Mouse (Mus musculus): ENCODE results near the gene Ptprg.

Gene Ptprg

DNA sequence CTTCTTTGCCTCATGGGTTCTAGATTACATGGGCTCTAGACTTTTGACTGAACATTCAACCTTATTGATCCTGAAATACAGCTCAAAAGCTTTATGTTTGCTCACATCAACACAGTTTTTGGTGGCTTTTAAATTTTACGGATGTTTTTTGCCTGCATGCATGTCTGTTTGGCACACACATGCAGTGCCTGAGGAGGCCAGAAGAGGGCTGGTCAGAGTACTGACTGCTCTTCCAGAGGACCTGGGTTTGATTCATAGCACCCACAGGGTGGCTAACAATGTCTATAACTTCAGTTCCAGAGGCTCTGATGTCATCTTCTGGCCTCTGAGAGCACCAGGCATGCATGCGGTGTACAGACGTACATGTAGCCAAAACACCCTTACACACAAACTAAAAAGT is 12.0 kb downstream of the Ptprg start:
- DNase-seq, result no peak

DNA sequence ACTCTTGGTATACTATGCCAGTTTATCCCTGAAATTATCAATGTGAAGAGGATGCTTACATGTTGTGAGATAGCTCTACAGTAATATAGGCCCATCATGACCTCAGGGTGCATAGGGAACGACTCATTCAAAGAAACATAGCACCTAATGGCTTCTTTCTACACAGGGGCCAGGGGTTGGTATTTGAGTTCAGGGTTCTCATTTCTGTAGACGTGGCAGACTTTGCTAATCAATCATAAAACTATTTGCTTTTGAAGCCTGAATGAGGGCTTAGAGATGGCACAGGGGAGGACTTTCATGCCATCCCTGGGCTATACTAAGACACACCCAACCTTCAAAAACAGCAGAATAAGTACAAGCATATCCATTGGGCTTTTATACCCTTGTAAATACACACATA is 16.4 kb downstream of the Ptprg start:
- DNase-seq, result no peak

DNA sequence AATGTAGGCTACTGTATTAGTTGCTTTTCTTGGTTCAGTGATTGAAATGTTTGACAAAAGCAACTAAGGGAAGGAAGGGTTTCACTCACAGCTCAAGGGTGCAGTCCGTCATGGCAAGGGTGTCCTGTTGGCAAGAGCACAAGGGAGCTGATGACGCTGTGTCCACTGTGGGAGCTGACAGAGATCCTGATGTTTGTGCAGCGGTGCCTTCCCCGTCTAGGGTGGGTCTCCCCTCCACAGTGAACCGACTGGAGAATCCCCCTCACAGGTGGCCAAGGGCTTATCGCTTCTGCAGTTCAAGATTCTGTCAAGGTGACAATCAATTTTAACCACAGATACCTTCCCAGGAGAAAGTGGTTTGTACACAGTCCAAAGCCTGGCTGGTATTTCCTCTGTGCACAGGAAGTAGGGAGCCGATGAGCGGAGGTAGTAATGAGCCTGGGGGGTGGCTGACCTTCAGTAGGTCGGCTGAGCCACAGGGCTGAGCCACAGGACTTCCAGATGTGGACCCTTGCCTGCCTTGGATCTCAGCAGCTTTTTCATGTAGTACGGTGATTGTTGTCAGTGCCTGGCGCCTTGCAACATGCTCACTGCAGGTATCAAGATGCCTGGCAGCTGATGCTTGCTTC is 18.5 kb downstream of the Ptprg start:
- DNase-seq, result no peak

DNA sequence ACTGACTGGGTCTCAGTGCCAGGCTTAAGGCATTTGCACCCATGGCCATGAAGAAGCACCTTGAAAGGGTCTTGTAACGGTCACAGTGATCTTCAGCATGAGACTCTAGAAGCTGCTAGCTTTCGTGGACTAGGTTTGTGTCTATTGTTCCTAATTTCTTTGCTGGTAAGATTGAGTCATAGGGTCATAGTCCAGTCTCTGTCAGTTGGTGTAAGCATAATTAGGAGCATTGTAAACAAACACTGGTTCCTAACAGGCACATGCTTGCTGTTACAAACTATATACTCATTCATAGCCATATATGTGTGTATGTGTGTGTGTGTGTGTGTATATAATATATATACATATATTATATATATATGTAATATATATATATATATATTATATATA is 19.1 kb downstream of the Ptprg start:
- no peak for DNase-seq

DNA sequence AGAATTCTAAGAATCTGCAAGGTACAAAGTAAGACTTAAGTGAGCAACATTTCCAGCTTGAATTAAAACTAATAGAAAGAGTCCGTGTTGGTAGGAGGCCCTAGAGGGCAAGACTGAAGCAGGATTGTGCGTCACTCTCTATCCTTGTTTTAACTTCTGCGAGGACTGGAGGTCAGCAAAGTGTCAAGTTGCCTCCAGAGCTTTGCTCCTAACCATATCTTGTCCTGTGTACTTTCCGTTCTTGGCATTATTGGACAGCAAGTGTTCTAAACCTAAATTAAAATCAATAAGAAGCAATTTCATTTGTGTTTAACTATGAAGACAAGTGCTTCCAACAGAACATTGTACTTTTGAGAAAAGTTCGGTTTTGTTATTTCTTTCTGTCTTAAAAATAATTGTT is 20.4 kb downstream of the Ptprg start:
- DNase-seq, result no peak

DNA sequence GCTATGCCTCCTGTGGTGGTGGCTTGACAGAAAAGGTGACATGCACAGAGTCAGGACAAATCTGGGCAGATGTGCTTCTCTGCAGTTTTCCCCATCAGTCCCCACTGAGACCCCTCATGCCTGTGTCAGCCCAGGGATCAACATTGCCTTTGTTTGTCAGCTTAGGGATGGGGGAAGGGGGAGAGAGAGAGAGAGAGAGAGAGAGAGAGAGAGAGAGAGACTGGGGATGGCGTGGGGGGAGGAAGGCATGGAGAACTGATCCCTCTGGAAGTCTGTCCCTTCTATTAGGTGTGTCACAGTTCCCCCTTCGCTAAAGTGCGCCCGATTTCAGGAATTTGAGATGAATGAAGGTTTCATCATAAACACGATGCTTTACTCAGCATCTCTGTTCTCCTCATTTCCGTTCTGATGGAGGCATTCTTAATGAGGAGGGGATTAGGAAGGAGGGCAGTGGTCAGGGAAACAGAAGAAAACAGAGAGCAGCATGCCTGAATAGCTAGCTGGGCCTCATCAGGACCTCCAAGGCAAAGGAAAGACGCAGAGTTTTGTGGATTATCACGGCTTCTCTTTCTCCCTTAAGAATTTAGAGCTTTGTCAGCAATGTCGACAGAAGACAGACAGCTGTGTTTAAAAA is 24.1 kb downstream of the Ptprg start:
- DNase-seq, result no peak

DNA sequence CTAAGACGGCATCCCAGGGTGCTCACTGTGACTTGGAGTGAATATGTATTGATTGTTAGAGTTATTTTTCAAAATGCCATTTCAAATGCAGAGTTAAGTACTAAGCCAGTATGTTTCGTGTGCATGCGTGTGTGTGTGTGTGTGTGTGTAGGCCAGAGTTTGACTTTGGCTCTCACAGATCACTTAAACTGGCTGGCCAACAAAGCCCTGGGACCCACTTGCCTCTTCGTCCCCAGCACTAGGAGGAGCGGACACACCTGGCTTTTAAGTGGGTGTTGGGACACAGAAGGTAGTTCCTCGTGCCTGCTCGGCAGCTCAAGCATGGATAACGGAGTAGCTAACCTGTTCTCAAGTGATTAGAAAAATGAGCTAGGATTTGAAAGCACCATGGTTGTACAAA is 24.6 kb downstream of the Ptprg start:
- no peak for DNase-seq

DNA sequence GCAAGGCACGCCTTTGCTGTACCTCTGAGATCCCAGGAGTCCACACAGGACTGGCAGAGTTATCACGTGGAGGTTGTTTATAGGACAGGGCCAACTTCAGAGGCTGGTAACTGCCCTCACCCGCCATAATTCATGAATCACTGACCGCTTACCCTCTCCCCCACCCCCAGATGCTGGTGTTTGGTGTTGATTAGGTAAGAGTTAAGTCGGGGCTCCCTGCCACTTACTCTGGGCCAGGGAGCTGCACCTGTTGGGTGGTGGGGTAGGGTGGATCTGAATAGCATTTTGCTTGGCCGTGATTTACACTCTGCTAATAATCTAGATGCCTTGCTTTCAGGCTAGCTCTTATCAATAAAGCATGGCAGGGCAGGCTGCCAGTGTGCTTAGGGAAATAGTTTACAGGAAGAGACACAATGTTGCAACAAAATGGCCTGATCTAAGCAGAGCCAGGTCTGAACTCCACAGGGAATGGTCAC is 25.2 kb downstream of the Ptprg start:
- DNase-seq, result no peak

DNA sequence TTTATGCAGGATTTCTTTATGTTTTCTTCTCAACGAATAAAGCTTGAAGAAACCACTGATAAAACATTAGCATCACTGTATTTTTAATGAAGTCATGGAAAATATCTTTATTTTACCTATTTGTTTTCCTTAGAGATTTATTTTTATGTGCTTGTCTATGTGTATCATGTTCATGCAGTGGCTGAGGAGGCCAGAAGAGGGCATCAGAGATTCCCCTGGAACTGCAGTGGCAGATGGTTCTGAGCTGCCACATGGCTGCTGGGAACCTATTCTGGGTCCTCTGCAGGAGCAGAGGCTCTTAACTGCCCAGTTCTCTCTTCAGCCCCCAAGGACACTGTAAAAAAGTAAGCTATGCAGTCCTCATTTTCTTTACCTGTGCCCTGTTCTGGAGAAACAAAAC is 26.6 kb downstream of the Ptprg start:
- no peak for DNase-seq

DNA sequence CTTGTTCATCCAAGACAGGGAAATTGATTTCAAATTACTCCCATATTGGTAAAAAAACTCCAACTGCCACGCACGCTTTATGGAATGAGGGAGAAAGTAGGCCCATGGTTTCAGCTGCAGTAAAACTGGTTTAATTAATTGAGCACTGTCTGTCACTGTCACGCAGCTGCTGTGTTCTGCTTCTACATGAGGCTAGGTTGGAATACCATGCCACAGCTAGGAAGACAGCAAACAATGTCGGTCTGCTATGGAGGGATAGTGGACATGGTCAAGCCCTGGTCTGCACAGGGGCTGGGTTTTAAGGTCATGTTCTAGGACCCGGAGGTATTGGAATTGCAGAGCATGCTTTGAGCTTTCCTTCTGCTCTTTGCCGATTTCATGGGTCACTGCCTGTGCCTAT is 30.9 kb downstream of the Ptprg start:
- DNase-seq, result no peak

DNA sequence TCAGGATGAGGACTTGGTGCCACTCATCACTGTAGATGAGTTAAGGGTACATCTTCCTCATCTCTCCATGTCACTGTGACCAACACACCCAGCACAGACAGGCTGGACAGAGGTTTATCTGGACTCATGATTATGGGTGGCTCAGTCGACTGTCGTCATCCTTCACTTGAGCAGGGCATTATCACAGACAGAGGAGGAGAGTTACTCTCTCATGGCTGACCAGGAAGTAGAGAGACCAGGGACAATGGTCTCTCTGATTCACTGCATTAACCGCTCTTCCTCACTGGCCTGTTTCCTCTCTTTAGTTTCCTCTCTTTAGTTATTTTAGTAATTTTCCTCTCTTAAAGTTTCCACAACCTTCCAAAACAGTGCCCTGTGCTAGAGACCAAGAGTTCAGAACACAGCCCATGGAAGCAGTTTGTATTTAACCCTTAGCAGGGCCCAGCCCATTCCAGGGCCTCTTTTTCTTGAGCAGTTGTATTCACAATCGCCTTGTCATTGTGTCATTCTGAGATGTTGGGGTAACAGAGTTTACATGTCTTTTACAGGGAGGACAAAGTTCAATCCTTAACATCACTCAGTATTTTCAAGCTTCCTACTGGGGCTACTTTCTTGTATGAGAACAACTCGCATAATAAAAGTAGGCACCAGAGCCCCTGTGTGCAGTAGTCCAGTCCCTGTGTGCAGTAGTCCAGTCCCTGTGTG is 31.7 kb downstream of the Ptprg start:
- DNase-seq, result no peak

DNA sequence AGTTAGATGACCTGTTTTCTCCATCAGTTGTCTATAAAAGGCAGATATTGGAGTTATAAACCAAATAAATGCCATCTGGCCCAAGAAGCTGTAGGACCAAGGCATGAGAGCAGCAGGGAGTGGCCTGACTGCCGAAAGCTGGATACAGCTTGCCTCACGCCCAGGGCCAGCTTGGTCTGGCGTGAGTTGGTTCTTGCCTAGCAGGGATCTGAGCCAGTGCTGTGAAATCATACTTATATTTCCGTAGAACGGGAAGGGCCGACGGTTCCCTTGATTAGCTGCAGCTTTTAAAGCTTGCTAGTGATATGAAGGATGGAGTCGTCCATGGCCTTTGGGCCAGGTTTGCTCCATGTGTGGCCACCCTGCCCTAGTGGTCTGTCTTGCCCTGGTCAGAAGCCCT is 37.1 kb downstream of the Ptprg start:
- DNase-seq, result peak; percentile 51

DNA sequence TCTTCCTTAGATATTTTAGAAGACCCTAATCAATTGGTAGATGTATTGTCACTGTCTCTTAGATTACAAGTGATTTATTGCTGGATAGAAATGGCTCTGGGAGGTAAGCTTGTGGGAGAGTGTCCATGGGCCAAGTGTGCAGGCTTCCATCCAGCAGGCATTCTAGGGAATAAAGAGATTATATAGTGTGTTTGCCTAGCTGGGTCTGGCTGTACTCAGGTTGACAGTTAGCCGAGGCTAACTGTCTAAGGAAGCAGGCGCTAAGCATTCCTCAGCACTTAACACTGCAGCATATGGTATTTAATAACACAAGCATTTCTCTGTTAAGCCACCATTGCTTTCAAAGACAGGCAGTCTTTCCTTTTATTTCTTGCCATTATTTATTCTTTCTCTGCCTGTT is 39.3 kb downstream of the Ptprg start:
- no peak for DNase-seq

DNA sequence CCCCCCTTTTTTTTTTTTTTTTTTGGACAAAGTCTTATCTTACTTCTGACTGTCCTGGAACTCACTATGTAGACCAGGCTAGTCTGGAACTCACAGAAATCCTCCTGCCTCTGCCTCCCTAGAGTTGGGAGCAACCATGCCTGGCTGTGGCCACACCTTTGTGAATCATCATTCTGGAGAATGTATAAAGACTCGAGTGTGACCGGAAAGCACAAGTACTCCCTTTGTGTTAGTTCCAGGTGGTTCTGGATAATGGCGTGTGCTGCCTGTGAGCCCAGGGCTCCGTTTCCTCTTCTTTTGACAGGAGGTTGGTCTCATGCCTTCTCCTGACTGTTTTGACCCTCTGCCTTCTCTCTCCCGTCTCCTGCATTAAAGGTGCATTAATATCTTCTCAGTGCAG is 41.0 kb downstream of the Ptprg start:
- no peak for DNase-seq

DNA sequence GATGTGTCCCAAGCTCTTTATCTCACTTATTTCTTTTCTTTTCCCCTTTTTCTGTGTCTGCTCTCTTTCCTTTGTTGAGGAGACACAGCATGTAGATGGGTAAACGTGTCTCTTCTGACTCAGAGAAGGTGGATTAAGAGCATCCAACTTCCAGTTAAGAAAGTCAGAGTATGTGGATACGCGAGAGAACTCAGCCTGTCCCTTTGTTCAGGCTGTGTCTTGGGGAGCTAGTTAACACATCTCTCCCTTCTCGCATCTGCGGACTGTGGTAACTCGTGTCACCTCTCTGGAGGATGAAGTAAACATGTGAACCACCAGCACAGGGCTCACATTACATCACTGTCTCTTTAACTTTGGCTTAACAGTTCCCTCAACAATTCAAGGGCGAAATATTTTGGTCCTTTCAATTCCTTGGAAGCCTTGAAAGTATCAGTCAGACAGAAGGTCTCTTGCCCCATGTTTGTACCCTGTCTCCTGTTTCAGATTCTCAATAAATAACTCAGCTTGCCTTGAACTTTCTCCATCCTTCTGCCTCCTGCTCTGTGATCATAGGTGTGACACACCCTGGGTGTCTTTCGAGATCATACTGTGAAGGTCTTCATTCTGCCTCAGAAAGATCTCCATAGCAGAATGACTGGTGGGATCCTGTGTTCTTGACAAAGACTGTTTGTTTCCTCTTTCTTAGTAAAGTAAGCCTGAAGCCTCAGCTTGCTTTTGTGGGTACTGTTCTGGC is 51.0 kb downstream of the Ptprg start:
- no peak for DNase-seq

DNA sequence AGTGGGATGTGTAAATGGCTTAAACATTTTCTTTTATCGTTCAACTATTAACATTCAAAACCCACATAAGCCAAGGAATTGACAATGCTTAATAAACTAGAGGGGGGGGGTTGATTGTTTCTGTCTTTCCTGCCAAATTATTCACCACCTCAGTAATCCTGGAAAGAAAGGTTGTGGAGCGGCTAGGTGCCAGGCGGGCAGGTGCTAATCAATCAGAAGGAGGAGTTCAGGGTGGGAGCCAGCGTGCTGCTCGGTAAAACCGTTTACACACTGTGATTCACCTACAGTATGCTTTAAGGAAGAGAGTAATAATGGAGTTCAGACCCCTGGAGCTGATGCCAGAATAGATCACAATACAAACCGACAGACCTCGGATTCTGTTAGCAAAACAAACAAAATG is 55.0 kb downstream of the Ptprg start:
- DNase-seq, result no peak

DNA sequence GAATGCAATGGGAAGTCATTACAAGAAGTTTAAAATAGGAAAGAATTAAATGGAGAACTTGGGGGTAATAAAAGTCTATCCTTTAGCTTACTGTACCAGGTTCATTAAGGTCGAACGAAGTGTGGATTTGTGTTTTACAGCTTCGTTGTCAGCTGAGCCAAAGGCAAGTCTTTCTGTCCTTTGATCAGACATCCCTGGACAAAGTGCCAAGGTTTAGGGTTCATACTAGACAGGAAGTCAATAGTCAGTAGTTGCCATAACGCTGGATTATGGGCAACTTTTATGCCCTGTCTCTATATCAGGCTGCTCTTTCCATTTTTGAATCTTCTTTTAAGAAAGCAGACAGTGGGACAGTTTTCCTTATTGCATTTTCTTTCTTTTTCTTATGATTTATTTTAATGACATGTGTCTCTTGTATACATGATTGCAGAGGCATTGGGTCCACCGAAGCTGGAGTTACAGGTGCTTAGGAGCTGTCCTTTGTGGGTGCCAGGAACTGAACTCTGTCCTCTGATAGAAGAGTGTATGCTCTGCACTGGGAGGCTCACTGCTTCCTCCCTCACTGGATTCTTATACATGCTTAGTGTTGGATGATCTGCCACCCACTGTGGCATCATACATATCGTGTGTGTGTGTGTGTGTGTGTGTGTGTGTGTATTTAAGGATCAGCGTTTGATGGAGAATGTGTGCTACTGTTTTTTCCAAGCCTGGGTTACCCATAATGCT is 56.7 kb downstream of the Ptprg start:
- no peak for DNase-seq

DNA sequence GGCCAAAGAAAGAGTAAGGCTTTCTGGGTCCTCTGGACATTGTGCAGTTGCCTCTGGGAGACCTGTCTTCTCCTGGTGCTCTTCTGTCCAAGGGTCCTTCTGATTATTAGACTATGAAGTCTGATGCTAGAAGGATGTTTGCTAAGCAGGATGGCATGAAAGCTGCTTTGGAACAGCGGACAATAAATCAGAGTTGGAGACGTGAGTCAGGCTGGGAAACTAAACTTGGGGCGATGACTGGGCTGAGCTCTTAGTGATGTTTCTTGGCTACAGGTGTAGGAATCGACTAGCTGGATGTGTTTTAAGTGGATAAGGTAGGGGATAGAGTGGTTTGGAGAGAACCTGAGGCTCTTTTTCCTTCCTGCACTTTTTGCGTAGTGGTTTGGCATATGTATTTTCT is 59.1 kb downstream of the Ptprg start:
- DNase-seq, result no peak

DNA sequence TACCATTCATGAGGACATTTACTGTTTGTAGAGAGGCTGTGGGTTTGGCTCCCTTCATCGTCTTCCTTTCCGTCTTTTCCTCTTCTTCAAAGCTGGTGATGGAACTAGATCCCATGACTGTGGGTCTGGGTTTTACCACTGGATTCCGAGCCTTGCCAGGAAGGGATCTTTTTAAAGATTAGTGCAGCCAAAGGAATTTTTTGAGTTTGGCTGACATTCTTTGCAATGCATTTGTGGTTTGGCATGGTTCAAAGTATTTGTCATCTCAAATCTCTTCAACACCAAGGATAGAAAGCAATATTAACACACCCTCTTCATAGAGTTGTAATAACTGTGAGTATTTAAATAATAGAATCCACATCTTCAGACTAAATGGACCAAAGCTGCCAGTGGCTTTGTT is 59.8 kb downstream of the Ptprg start:
- DNase-seq, result no peak

DNA sequence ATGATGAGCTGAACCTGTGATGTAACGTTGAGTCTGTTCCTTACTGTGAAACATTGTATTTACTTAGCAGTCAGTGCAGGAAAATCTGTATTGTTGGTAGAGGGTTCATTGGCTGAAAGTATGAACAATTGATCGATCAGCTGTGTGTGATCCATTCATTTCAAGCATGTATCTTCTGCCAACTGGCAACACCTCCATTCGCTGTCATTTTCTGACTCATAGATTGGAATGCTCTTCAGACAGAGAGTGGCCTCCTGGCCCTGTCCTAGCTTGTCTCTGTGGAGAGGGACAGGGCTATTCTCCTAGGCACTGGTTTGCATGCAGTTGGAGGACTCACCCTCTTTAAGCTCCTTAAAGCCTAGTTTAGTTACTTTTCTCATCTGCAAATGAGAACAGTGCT is 62.4 kb downstream of the Ptprg start:
- no peak for DNase-seq

DNA sequence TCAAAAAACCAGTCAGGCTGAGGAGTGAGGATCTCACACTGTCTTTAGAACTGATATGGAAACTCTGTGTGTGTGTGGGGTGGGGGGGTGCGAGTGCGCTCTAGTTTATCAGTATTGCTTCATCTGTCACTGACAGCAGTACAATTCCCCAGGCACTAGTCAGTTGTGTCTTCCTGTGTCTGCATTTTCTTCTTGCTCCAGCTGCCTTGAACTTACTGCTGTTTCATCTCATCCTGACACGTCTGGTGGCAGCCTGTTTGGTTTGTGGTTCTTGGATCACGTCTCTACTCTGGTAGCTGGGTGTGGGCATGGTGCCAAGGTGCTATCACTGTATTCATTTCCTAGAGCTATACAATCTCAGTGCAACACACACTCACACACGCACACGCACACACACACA is 64.0 kb downstream of the Ptprg start:
- peak; percentile 40 for DNase-seq

DNA sequence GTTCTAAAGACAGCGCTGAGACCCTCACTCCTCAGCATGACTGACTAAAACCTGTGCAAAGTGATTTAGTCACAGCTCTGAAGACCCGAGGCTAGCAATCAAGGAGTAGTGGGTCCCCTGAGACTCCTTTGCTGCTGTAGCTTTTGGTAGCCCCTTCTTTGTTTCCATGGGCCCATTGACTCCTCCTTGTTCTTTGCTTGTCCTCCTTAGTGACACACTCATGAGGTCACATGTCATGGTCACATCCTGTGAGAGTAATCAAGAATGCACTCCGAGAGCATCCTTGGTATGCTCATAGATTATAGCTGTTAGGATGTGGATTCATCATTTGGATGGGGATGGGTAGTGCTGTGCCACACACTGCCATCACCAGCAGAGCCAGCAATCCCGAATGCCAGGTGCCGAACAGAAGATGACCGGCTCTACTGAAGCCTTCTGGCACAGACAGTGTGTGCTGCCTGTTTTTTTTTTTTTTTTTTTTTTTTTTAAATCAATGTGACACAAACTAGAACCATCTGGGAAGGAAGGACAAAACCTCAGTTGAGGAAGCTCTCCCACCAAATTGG is 64.9 kb downstream of the Ptprg start:
- peak; percentile 35 for DNase-seq

DNA sequence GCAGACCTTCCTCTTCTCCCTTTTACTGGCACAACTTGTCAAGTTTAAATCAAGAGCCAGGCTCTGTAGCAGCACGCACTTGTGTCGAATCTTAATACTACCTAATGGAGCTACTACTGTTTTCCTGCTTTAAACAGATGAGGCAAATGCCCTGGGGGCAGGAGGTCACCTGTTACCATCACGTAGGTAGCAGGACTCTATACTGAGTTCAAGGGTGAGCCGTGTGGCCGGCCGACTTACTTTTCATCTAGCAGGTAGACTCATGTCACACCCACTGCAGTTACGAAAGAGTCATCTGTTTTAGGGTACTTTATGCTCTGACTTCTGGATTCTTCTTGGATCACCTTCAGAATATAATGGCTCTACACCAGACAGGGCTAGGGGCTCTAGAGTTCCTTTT is 66.3 kb downstream of the Ptprg start:
- no peak for DNase-seq
